Mouse (Mus musculus) heart, embryonic 14.5 days (tissue): Measurements from ENCODE around the gene Eif3k. TPM values are rescaled to one million over a fixed set of nuclear protein-coding genes. Genes with fewer than 3 reads are reported as not detected.

Experiments used
- ATAC-seq: fragments of 200-750 bp; cut with Nextera tagmentation; 2 replicates; pipeline ENCODE4 v1.8.0; 2017; ENCODE audit warnings: low read depth, moderate TSS enrichment; ENCODE audit not compliant: insufficient number of reproducible peaks, insufficient read depth, low FRiP score
- H3K27ac ChIP-seq, 2 experiments: fragments of 200-500 bp in 1 of 2; fragments of 300-500 bp in 1 of 2; sonication (generic) in 1 of 2; replicated peaks in 1 of 2; 2 replicates each; pipeline ENCODE4 v1.5.1; 2012 to 2014; ENCODE audit warnings: low read depth in 2 of 2, low read length in 2 of 2, control low read depth in 1 of 2, mild to moderate bottlenecking in 1 of 2, mixed read lengths in 1 of 2; ENCODE audit not compliant: control insufficient read depth in 1 of 2, insufficient read depth in 1 of 2
- H3K27me3 ChIP-seq: fragments of 300-500 bp; sonication (generic); 2 replicates; pipeline ENCODE4 v1.6.1; 2014; ENCODE audit warnings: mild to moderate bottlenecking, low read length, control low read depth; ENCODE audit not compliant: control insufficient read depth, insufficient read depth
- H3K36me3 ChIP-seq: fragments of 300-500 bp; sonication (generic); 2 replicates; pipeline ENCODE4 v1.6.1; 2014; ENCODE audit warnings: mild to moderate bottlenecking, control low read depth, low read length, mixed read lengths; ENCODE audit not compliant: control insufficient read depth, insufficient read depth
- H3K4me1 ChIP-seq, 2 experiments: fragments of 200-500 bp in 1 of 2; fragments of 300-500 bp in 1 of 2; sonication (generic) in 1 of 2; 2 replicates each; pipeline ENCODE4 v1.6.1; 2012 to 2014; ENCODE audit warnings: low read length in 2 of 2, control low read depth in 1 of 2, mixed read lengths in 1 of 2; ENCODE audit not compliant: control insufficient read depth in 2 of 2, insufficient read depth in 2 of 2
- H3K4me2 ChIP-seq: fragments of 300-500 bp; sonication (generic); 2 replicates; pipeline ENCODE4 v1.6.1; 2014; ENCODE audit warnings: mild to moderate bottlenecking, low read length
- H3K4me3 ChIP-seq, 2 experiments: fragments of 200-500 bp in 1 of 2; fragments of 300-500 bp in 1 of 2; sonication (generic) in 1 of 2; 2 replicates each; pipeline ENCODE4 v1.5.1; 2012 to 2014; ENCODE audit warnings: low read length in 2 of 2, mild to moderate bottlenecking in 2 of 2, control low read depth in 1 of 2, low read depth in 1 of 2, moderate library complexity in 1 of 2; ENCODE audit not compliant: control insufficient read depth in 1 of 2, insufficient read depth in 1 of 2
- H3K9ac ChIP-seq: fragments of 300-500 bp; sonication (generic); 2 replicates; pipeline ENCODE4 v1.6.1; 2014; ENCODE audit warnings: mild to moderate bottlenecking, low read length
- H3K9me3 ChIP-seq: fragments of 300-500 bp; sonication (generic); 2 replicates; pipeline ENCODE4 v1.6.1; 2016; ENCODE audit warnings: low read length, control low read depth; ENCODE audit not compliant: control insufficient read depth
- WGBS: fragments of 180-500 bp; shearing (Covaris S2); extraction: QIAGEN DNeasy Blood & Tissue Kit; methylation state at CpG from one replicate; pipeline ENCODE4 v1.1.7; 2014; 5-methylcytosine and 5-hydroxymethylcytosine counted together
- polyA plus RNA-seq: library from polyadenylated mRNA; unstranded; fragments of >200 nt; fragmentation: Nextera tagmentation; extraction: Ambion mirVana; gene quantifications from 2 replicates; pipeline ENCODE4 v1.2.1, GENCODE M21; 2014

Gene Eif3k
- polyA plus RNA-seq, 1 experiment from 2014 or later: 319 TPM

DNA sequence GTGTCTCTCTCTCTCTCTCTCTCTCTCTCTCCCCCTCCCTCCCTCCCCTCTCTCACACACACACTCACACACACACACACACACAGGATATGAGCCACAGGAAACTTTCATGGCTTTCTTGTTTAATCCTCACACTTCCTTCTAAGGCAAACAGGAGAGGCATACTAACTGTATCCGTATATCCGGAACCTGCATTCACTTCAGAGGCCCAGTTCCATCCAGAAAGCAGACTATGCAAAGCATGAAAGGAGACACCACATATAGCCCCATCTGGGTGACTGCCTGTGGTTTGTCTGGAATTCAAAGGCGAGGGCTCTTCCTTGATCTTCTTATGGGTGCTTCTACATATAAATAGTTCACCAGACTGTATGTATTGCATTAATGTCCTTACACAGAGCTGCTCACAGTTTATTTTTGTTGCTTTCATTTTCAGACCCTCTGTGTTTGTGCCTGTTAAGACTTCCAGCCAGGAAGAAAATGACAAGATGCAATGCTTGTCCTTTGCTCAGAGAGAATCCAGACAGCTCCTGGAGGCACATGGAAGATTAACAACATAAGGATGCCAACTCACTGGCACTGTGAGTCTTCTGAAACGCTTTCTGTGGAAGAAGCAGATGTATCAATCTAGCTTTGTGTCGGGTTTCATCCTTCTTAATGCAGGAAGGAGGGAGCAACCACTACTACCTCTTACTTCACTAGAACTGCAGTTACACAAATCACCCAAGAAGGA lies 38.0 kb downstream of the Eif3k start:
- Histone ChIP-seq H3K9me3 (no peaks in the 10 kb centered on the region), H3K4me3 (no peak overlapping the region), H3K27me3 (no peaks in the 10 kb centered on the region), H3K4me1 (peaks cover 72 to 98% of the 10 kb centered on the region in 2 experiments), H3K9ac (peak overlapping the region; percentile 57), H3K27ac (peak overlapping the region; percentile 83 to 99), H3K36me3 (peaks cover 16% of the 10 kb centered on the region), H3K4me2 (no peak overlapping the region)
- ATAC-seq: no peak
- 35% methylated on average over 5 of the region's 5 CpGs for WGBS

DNA sequence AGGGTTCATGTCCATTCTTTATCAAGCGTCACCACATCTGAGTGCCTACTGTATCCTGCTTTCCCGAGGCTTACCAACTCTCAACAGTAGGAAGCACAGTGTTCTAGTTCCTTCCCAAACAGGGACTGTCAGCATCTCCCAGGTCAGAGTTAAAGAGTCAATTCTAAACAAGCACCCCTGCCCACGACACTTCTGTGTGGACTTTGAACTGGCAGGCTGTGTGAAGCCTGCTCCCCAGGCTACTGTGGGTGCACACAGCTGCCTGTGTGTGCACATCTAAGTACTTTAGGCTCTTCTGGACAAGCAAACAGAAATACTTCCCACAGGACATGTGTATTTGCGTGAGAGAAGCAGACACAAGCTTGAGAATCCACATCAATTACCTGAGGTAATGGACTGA lies 40.1 kb downstream of the Eif3k start:
- 36% methylated on average over 4 of the region's 4 CpGs for WGBS
- H3K27me3 ChIP-seq: no peaks in the 10 kb centered on the region
- peaks cover 59 to 96% of the 10 kb centered on the region in 2 experiments for H3K4me1 ChIP-seq
- H3K4me3 ChIP-seq: no peak overlapping the region
- H3K9me3 ChIP-seq: no peaks in the 10 kb centered on the region
- peaks cover 26% of the 10 kb centered on the region for H3K36me3 ChIP-seq
- peak overlapping the region; percentile 14 for H3K4me2 ChIP-seq
- peak overlapping the region; percentile 95 for H3K27ac ChIP-seq
- no peak for ATAC-seq
- H3K9ac ChIP-seq: peak overlapping the region; percentile 44

DNA sequence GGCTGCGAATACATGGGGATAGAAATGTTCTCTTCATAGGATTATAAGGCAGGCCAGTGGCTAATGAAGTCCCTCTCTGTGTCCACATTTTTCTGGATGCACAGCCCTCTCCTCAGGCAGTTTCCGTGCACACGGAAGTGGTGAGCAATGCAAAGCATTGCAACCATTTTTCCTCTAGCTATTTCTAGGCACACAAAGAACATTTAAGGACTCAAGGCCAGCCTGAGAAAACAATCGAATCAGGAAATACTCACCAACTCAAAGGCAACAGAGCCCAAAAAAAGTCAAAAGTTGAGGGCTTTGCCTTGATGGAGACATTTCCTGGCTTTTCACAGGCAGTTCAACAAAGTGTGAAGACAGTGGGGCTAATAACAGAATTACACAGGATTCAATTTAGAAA lies 40.5 kb downstream of the Eif3k start:
- H3K9me3 ChIP-seq: no peaks in the 10 kb centered on the region
- peak overlapping the region; percentile 95 for H3K27ac ChIP-seq
- peak overlapping the region; percentile 14; the same call in 1 of the 2 replicates for H3K4me2 ChIP-seq
- no peaks in the 10 kb centered on the region for H3K27me3 ChIP-seq
- peaks cover 28% of the 10 kb centered on the region for H3K36me3 ChIP-seq
- ATAC-seq: no peak
- 27% methylated on average over 4 of the region's 4 CpGs for WGBS
- no peak overlapping the region for H3K4me3 ChIP-seq
- H3K4me1 ChIP-seq: peaks cover 59 to 96% of the 10 kb centered on the region in 2 experiments
- peak overlapping the region; percentile 44 for H3K9ac ChIP-seq

DNA sequence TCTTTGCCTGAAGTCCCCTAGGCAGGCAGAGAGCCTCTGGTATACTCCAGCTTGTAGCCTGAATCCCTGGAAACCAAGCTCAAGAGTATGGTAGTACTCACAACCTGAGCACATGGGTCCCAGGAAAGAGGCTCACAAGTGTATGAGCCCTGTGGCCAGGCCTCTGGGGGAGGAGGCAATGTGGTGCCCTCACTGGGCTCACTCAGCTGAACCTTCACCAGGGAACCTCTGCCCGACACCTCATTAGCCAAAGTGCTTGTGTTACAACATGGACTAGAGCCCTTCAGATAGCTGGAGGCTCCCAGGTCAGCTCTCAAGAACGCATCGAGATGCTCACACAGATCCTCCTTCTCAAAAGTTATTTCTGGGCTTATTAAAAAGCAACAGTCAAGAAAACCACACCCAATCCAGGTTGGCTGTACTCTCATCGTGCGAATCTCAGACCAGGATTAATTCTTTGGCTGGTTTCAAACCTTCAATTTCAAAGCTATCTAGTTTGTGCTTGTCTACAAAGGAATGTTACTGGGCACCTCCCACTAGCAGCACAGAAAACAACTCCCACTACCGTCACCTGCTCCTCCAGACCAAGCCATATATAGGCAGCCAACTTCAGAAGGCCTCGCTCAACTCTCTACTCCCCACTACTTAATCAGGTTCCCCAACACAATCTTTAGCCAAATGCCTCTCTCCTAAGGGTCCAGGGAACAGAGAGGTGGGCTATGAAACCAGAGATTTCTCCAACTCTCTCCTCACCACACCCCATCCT lies 42.1 kb downstream of the Eif3k start:
- peaks cover 28% of the 10 kb centered on the region for H3K36me3 ChIP-seq
- H3K4me2 ChIP-seq: peak overlapping the region; percentile 32
- H3K27ac ChIP-seq: peak overlapping the region; percentile 95
- H3K27me3 ChIP-seq: no peaks in the 10 kb centered on the region
- H3K4me3 ChIP-seq: no peak overlapping the region
- 34% methylated on average over 7 of the region's 7 CpGs for WGBS
- H3K9me3 ChIP-seq: no peaks in the 10 kb centered on the region
- H3K9ac ChIP-seq: peak overlapping the region; percentile 64
- peaks cover 52 to 94% of the 10 kb centered on the region in 2 experiments for H3K4me1 ChIP-seq
- ATAC-seq: peak; percentile 46

DNA sequence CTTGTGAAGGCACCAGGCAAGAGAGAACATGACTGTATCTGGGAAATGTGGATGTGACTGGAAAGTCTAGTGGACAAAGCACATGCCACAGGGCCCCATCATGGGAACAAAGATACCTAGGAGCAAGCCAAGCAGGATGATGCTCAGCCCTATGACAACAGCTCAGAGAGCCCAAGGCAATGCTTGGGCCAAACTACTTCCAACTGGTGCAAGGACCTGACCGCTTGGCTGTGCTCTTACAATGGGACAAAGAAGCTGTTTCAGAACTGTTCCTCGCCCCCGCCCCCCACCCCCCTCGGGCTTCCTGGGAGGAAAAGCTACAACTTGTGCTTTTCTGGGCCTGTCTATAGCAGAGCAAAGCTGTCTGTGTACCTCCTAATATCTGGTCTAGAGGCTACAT lies 43.0 kb downstream of the Eif3k start:
- H3K4me1 ChIP-seq: peaks cover 48 to 86% of the 10 kb centered on the region in 2 experiments
- ATAC-seq: no peak
- no peak overlapping the region for H3K4me3 ChIP-seq
- H3K36me3 ChIP-seq: peaks cover 28% of the 10 kb centered on the region
- no peak overlapping the region for H3K4me2 ChIP-seq
- peak overlapping the region; percentile 60 to 95; a peak in 3 of 4 replicates for H3K27ac ChIP-seq
- H3K27me3 ChIP-seq: no peaks in the 10 kb centered on the region
- H3K9ac ChIP-seq: peak overlapping the region; percentile 64
- H3K9me3 ChIP-seq: no peaks in the 10 kb centered on the region
- 64% methylated on average over 4 of the region's 4 CpGs for WGBS

DNA sequence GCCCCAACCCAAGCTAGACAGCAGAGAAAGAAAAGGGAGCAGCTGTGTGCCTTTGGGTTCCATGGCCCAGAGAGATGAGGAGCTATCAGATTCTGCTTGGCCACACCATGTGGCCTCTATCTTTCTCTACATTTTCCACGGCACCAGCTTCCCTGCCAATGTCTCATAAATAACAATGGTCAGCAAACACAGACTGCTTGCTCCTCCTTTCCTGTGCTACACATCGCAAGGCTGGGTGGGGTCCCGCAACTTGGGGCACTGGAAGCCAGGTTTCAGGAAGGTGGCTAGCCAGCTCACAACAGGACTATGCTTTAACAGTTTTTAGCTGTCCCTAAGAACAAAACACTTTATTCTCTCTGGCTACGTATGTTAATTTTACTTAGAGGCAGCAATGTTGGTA lies 44.9 kb downstream of the Eif3k start:
- 56% methylated on average over 4 of the region's 4 CpGs for WGBS
- peak overlapping the region; percentile 54 to 71; a peak in 3 of 4 replicates for H3K27ac ChIP-seq

DNA sequence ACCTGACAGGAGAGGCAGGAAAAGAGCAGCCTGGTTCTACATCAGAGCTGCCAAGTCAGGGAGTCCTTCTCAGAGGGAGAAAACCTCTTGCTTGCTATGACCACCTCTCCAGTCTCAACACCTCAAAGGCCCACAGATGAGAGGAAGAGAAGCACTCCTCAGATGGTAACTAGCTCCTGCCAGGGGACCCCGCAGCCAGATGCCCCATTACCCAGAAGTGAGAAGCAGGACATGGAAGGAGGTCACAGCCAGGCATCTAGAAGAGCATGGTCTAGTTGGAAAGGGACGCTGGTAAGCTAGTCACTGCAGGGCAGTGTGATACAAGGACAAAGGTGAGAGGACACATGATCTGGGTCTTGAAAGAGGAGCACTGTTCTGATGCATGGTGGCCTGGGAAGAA lies 47.8 kb downstream of the Eif3k start:
- Histone ChIP-seq H3K4me2 (no peak overlapping the region), H3K27me3 (no peaks in the 10 kb centered on the region), H3K4me1 (peaks cover 43 to 77% of the 10 kb centered on the region in 2 experiments), H3K27ac (no peak overlapping the region), H3K9me3 (no peaks in the 10 kb centered on the region), H3K36me3 (peaks cover 18% of the 10 kb centered on the region; the same call in 1 of the 2 replicates), H3K9ac (no peak overlapping the region; the same call in 1 of the 2 replicates), H3K4me3 (no peak overlapping the region)
- ATAC-seq: no peak
- 89% methylated on average over 2 of the region's 2 CpGs for WGBS

More for the DNA sequence above, 44.9 kb downstream of the Eif3k start:
- no peaks in the 10 kb centered on the region for H3K9me3 ChIP-seq
- peaks cover 23% of the 10 kb centered on the region; the same call in 1 of the 2 replicates for H3K36me3 ChIP-seq
- H3K9ac ChIP-seq: peak overlapping the region; percentile 57
- H3K27me3 ChIP-seq: no peaks in the 10 kb centered on the region
- H3K4me1 ChIP-seq: peaks cover 45 to 79% of the 10 kb centered on the region in 2 experiments
- ATAC-seq: no peak
- no peak overlapping the region for H3K4me2 ChIP-seq
- H3K4me3 ChIP-seq: no peak overlapping the region
